Mouse (Mus musculus): ENCODE measurements around the gene Susd1. TPM values are rescaled to one million over a fixed set of nuclear protein-coding genes. Genes with fewer than 3 reads are reported as not detected.

Gene Susd1
- polyA plus RNA-seq, 1 experiment: 9.7 TPM

GRCm38 (mm10) chr4:59340046-59340445, 98.4 kb downstream of the Susd1 start:
- Histone ChIP-seq H3K9me3 (replicated peaks; ENCODE audit: control insufficient read depth, insufficient read depth, low read length, poor library complexity, severe bottlenecking) (no peaks in the 10 kb centered on the region), H3K27me3 (ENCODE audit: control insufficient read depth, insufficient read depth, low read length, poor library complexity, severe bottlenecking) (no peaks in the 10 kb centered on the region), H3K4me1 (ENCODE audit: control insufficient read depth, insufficient read depth, low read length) (no peaks in the 10 kb centered on the region), H3K4me3 (ENCODE audit: low read depth, low read length) (no peak overlapping the region), H3K27ac (ENCODE audit: insufficient read depth, low read length) (no peak overlapping the region), H3K9ac (ENCODE audit: low read depth, poor library complexity, severe bottlenecking) (no peak overlapping the region), H3K36me3 (ENCODE audit: control insufficient read depth, insufficient read depth, low read length, poor library complexity, severe bottlenecking) (no peaks in the 10 kb centered on the region)
- TF ChIP-seq CTCF (IDR thresholded peaks at IDR 0.05; ENCODE audit: low read depth, low read length): no peak

GRCm38 (mm10) chr4:59338896-59339535, 99.4 kb downstream of the Susd1 start:
- TF ChIP-seq POLR2A (IDR thresholded peaks at IDR 0.05; ENCODE audit: insufficient read depth, low read length) (no peak), EP300 (IDR thresholded peaks at IDR 0.05; ENCODE audit: insufficient read depth, low read depth, low read length) (no peak), CTCF (IDR thresholded peaks at IDR 0.05; ENCODE audit: low read depth, low read length) (no peak)

GRCm38 (mm10) chr4:59337533-59337885, 100.9 kb downstream of the Susd1 start:
- Histone ChIP-seq H3K4me1 (ENCODE audit: control insufficient read depth, insufficient read depth, low read length) (no peaks in the 10 kb centered on the region), H3K27ac (ENCODE audit: insufficient read depth, low read length) (no peak overlapping the region), H3K36me3 (ENCODE audit: control insufficient read depth, insufficient read depth, low read length, poor library complexity, severe bottlenecking) (no peaks in the 10 kb centered on the region), H3K27me3 (ENCODE audit: control insufficient read depth, insufficient read depth, low read length, poor library complexity, severe bottlenecking) (no peaks in the 10 kb centered on the region), H3K9me3 (replicated peaks; ENCODE audit: control insufficient read depth, insufficient read depth, low read length, poor library complexity, severe bottlenecking) (no peaks in the 10 kb centered on the region), H3K4me3 (ENCODE audit: low read depth, low read length) (no peak overlapping the region), H3K9ac (ENCODE audit: low read depth, poor library complexity, severe bottlenecking) (no peak overlapping the region)
- TF ChIP-seq CTCF (IDR thresholded peaks at IDR 0.05; ENCODE audit: low read depth, low read length) (no peak), POLR2A (IDR thresholded peaks at IDR 0.05; ENCODE audit: insufficient read depth, low read length) (no peak), EP300 (IDR thresholded peaks at IDR 0.05; ENCODE audit: insufficient read depth, low read depth, low read length) (no peak)

More at GRCm38 (mm10) chr4:59338896-59339535, 99.4 kb downstream of the Susd1 start:
- H3K4me1 ChIP-seq (ENCODE audit: control insufficient read depth, insufficient read depth, low read length): no peaks in the 10 kb centered on the region
- no peaks in the 10 kb centered on the region for H3K36me3 ChIP-seq (ENCODE audit: control insufficient read depth, insufficient read depth, low read length, poor library complexity, severe bottlenecking)
- H3K9me3 ChIP-seq (replicated peaks; ENCODE audit: control insufficient read depth, insufficient read depth, low read length, poor library complexity, severe bottlenecking): no peaks in the 10 kb centered on the region
- H3K27me3 ChIP-seq (ENCODE audit: control insufficient read depth, insufficient read depth, low read length, poor library complexity, severe bottlenecking): no peaks in the 10 kb centered on the region
- no peak overlapping the region for H3K27ac ChIP-seq (ENCODE audit: insufficient read depth, low read length)
- H3K9ac ChIP-seq (ENCODE audit: low read depth, poor library complexity, severe bottlenecking): no peak overlapping the region
- no peak overlapping the region for H3K4me3 ChIP-seq (ENCODE audit: low read depth, low read length)

- H3K36me3 ChIP-seq (ENCODE audit: control insufficient read depth, insufficient read depth, low read length, poor library complexity, severe bottlenecking): no peaks in the 10 kb centered on the region
- no peak overlapping the region for H3K4me3 ChIP-seq (ENCODE audit: low read depth, low read length)
- H3K27ac ChIP-seq (ENCODE audit: insufficient read depth, low read length): no peak overlapping the region
- no peaks in the 10 kb centered on the region for H3K4me1 ChIP-seq (ENCODE audit: control insufficient read depth, insufficient read depth, low read length)
- no peaks in the 10 kb centered on the region for H3K9me3 ChIP-seq (replicated peaks; ENCODE audit: control insufficient read depth, insufficient read depth, low read length, poor library complexity, severe bottlenecking)
- TF ChIP-seq EP300 (IDR thresholded peaks at IDR 0.05; ENCODE audit: insufficient read depth, low read depth, low read length): no peak
- no peak for TF ChIP-seq CTCF (IDR thresholded peaks at IDR 0.05; ENCODE audit: low read depth, low read length)
- TF ChIP-seq POLR2A (IDR thresholded peaks at IDR 0.05; ENCODE audit: insufficient read depth, low read length): no peak
- H3K27me3 ChIP-seq (ENCODE audit: control insufficient read depth, insufficient read depth, low read length, poor library complexity, severe bottlenecking): no peaks in the 10 kb centered on the region
- no peak overlapping the region for H3K9ac ChIP-seq (ENCODE audit: low read depth, poor library complexity, severe bottlenecking)
Observed at GRCm38 (mm10) chr4:59336846-59337532, 101.4 kb downstream of the Susd1 start.

GRCm38 (mm10) chr4:59336439-59336809, 102.0 kb downstream of the Susd1 start:
- Histone ChIP-seq H3K4me1 (ENCODE audit: control insufficient read depth, insufficient read depth, low read length) (no peaks in the 10 kb centered on the region), H3K9ac (ENCODE audit: low read depth, poor library complexity, severe bottlenecking) (no peak overlapping the region), H3K27me3 (ENCODE audit: control insufficient read depth, insufficient read depth, low read length, poor library complexity, severe bottlenecking) (no peaks in the 10 kb centered on the region), H3K9me3 (replicated peaks; ENCODE audit: control insufficient read depth, insufficient read depth, low read length, poor library complexity, severe bottlenecking) (no peaks in the 10 kb centered on the region), H3K27ac (ENCODE audit: insufficient read depth, low read length) (no peak overlapping the region), H3K36me3 (ENCODE audit: control insufficient read depth, insufficient read depth, low read length, poor library complexity, severe bottlenecking) (no peaks in the 10 kb centered on the region), H3K4me3 (ENCODE audit: low read depth, low read length) (no peak overlapping the region)
- TF ChIP-seq POLR2A (IDR thresholded peaks at IDR 0.05; ENCODE audit: insufficient read depth, low read length) (no peak), EP300 (IDR thresholded peaks at IDR 0.05; ENCODE audit: insufficient read depth, low read depth, low read length) (no peak), CTCF (IDR thresholded peaks at IDR 0.05; ENCODE audit: low read depth, low read length) (no peak)

- H3K36me3 ChIP-seq (ENCODE audit: control insufficient read depth, insufficient read depth, low read length, poor library complexity, severe bottlenecking): no peaks in the 10 kb centered on the region
- H3K9ac ChIP-seq (ENCODE audit: low read depth, poor library complexity, severe bottlenecking): no peak overlapping the region
- H3K27ac ChIP-seq (ENCODE audit: insufficient read depth, low read length): no peak overlapping the region
Observed at GRCm38 (mm10) chr4:59335616-59336438, 102.6 kb downstream of the Susd1 start.

More at GRCm38 (mm10) chr4:59335616-59336438, 102.6 kb downstream of the Susd1 start:
- no peaks in the 10 kb centered on the region for H3K9me3 ChIP-seq (replicated peaks; ENCODE audit: control insufficient read depth, insufficient read depth, low read length, poor library complexity, severe bottlenecking)
- no peaks in the 10 kb centered on the region for H3K4me1 ChIP-seq (ENCODE audit: control insufficient read depth, insufficient read depth, low read length)
- TF ChIP-seq CTCF (IDR thresholded peaks at IDR 0.05; ENCODE audit: low read depth, low read length): no peak
- TF ChIP-seq POLR2A (IDR thresholded peaks at IDR 0.05; ENCODE audit: insufficient read depth, low read length): no peak
- TF ChIP-seq EP300 (IDR thresholded peaks at IDR 0.05; ENCODE audit: insufficient read depth, low read depth, low read length): no peak
- H3K4me3 ChIP-seq (ENCODE audit: low read depth, low read length): no peak overlapping the region
- no peaks in the 10 kb centered on the region for H3K27me3 ChIP-seq (ENCODE audit: control insufficient read depth, insufficient read depth, low read length, poor library complexity, severe bottlenecking)
